Mouse (Mus musculus): ENCODE measurements at regions not wholly inside any gene's neighbourhood (a gene's known extent, or its start where the extent isn't known, plus 50 kb on each side); places are given as distances from the start of the nearest gene placed in this dataset.
A peak's percentile ranks its signal among the peaks of the same experiment; 100 is the strongest.

DNA sequence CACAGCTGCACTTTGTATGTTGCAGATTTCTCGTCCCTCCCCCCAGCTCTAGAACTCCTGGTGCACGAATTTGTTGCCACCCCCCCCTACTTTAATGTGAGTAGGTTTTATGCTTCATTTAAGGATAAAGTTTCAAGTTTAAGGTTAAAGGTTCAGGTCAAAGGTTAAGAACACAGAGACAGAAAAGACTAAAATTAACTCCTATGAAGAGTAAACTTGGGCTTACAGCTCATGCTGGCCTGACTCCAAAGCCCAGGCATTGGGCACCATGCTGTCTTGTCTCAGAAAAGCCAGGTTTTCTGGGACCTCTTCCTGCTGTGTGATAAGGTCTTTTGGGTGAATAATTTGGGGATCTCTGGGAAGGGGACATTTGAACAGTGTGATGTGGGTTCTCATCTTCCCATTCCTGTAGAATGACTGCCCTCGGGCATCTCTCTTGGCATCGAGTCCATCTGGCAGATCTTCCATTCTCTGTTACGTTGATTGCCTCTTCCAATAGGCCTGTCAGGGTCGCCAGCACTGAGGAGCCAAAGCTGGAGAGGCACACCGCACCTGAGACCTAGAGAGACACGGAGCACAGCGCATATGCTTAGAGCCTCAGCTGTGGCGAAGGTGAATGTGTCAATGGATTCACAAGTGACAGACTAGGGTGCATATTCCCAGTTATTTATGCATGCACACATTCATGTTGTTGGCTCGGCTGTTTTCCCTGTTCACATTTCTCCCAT, 466.1 kb downstream of the Cd83 start:
- DNase-seq: no peak

DNA sequence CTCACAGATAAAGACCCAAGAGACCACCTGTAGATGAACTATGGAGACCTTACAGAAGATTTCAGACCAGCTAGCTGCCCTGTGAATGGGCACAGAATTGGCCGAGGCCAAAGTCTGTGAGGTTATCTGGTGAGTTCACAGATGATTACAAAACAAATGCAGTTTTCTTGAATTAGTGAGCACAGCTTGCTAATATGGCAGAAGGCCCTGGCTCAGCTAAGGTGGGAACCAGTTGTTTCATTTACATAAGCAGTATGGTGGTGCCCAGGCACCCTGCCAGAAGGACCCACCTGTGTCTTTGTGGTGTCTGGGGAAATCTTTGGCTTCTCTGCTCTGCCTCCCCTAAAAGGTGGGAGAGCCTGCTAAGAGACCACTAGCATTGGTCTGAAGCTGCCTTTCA, 466.9 kb downstream of the Cd83 start:
- DNase-seq: no peak

DNA sequence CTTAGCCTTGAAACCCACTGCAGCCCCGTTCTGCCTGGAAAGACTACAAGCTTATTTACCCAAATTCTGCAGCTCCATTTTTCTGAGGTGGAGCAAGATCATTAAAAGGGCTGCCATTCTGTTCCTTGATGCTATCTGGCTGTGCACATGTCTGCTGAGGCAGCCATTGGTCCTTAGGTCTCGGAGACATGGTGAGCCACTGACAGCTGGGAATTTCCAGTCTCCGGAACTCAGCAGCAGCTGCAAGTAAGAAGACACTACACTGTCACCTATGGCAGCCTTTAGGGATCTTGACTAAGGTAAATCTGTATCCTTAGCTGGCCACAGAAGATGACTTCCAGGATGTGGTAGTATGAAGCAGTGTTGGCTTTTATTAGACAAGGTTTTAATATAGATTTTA, 467.9 kb downstream of the Cd83 start:
- DNase-seq: no peak

DNA sequence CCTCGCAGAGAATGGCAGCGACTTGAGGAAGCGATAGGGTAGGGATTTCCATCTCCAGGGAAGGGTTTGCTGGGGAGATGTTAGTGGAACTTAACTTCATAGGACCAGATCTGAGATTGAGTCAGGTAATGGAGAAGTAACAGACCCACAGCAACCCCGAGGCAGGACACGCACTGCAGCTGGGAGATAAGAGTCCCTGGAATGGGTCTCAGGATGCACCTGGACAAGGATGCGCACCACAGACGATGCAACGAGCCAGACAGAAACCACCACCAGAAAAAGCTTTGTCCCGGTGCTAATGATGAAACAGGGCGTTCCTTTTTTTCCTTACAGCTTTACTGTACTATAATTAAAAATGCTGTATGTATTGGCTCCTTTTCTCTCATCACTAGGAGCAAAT, 470.9 kb upstream of the Jarid2 start:
- no peak for DNase-seq

DNA sequence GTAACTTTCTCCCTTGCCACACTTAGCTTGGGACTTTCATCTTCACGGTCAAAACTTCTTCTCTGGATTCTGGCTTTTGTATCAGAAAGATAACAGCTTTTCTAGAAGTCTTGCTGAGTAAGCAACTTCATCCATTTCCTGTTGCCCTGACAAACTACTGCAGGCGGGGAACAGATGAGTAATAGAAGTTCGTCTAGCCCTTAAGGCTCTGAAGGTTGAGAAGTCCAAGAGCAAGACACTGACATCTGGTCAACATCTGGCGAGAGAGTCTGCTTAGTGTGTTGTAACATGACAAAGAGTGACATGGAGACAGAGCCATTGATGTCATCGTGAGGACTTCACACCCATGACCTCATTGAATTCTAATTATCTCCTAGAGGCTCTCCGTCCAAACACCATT, 469.2 kb upstream of the Jarid2 start:
- peak; percentile 49 for DNase-seq

DNA sequence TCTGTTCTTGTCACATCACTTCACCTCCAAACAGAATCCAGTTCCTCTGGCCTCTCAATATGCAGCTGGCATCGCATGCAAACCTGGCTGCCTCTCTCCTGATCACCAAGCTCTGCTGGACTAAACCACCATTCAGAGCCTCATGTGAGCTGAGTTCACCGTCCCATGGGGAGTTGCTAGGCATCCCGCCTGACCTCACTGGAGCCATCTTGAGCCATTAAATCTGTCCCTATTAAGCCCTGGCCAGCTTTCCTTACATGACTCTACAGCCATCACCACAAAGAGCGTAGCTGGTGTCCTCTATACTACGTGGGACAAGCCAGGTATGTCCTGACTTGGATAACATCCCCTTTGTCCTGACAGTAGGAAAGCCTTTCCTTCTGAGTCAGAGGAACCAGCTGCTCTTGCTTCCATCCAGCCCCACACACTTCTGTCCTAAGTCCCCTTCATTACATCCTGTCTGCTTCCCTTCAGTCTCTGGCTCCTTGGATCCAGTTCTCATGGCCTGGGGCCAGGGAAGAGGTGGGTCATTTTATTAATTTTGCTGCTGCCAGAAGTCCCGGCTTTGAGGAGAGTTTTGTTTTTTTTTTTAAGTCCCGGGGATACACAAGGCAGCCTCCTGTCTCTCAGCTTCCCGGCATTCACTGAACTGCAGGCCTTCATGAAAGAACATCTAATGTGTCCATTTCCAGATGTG, 468.5 kb upstream of the Jarid2 start:
- DNase-seq: peak; percentile 80

DNA sequence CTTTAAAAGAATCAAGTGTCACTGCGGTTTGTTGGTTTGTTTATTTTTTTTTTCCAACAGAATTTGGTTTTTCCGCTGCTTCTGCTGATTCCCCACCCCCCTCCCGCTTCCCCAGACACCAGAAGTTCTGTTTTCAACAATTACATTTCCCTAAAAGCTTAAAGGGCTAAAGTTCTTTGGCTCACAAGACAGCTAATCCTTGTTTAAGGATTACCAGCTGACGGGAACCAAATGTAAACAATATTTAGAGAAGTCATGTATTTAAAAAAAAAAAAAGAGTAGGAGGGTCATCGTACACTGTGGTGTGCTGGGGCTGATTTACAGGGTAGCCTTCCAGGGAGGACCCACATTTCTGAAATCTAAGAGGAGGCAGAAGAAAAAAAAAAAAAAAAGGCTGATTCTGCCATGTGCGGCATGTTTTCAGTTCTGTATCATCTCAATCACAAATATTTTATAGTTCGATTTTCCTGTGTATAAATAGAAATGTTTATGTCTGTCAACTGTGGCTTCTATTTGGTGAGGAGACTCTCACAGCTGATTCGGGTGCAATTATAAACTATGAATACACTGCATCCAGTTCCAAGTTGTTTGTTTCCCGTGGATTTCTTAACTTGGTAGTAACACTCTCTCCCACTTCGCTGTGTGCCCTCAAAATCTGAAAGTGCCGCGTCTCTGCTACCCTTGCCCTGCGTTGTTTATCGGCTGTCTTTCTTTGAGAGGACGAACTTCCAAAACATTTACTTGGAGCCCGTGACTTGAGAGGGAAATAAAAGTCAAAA, 456.3 kb upstream of the Jarid2 start:
- no peak for DNase-seq

DNA sequence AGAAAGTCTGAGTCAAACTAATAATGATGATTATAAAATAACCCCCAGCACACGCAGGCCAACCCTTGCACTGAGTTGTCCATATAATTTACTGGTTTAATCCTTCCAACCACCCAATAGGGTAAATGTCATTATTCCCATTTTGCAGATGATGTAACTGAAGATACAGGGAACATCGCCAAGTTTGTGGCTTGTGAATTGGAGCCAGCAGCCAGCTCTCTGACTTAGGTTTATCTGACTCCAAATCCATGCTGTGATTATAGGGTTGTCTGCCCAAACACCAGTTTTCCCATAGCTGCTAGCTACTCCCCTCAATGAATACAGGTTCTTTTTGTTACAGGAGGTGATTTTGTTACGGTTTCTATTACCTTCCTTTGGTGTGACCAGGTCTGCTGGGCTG, 451.3 kb upstream of the Jarid2 start:
- DNase-seq: no peak

DNA sequence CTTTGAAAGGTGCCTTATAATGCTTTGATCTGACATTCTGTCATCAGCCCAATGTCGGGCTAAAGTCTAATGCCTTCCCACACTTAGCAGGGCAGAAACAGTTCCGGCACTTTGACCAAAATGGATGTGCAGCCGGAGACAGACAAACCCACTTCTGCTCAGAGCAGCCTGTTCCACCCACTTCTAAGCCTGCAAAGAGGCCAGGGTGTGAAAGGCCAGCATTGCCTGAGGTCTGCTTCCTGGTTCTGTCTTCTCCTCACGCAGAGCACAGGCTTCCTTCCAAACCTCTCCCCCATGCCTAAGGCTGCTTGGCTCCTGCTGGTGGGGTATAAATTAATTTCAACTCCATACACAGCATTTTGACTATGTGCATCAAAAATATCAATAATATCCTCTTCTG, 450.2 kb upstream of the Jarid2 start:
- no peak for DNase-seq

DNA sequence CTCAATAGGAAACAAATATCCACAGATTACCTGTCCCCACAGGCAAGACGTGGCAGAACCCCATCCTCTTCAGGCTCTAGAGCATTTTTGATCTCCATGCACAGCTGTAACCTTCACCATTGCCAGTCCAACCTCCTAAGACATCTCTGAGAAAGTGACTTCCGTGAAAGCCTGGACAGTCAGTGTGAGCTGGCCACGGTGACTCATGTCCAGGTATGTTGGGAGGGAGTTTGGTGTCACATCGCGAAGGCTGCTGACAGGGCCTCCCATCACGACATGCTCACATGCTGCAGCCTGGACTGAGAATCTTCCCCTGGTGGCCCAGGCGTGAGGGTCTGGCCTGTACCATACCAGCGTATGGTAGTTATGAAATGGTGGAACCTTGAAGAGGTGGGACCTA, 449.0 kb upstream of the Jarid2 start:
- DNase-seq: no peak

DNA sequence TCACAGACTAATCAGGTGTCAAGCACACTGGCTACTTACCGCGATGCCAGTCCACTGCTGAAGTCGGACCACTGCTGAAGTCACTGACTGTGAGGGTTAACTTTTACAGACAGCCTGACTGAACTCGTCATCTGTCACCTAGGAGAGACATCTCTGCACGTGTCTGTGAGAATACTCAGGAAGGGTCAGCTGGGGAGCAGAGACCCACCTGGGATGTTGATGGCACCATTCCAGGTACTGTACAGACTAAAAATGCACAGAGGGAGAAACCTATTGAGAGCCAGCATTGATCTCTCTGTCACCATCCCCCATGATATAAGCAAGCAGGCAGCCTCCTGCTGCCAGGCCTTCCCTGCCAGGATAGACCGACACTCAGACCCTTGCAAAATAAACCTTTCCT, 447.5 kb upstream of the Jarid2 start:
- no peak for DNase-seq

DNA sequence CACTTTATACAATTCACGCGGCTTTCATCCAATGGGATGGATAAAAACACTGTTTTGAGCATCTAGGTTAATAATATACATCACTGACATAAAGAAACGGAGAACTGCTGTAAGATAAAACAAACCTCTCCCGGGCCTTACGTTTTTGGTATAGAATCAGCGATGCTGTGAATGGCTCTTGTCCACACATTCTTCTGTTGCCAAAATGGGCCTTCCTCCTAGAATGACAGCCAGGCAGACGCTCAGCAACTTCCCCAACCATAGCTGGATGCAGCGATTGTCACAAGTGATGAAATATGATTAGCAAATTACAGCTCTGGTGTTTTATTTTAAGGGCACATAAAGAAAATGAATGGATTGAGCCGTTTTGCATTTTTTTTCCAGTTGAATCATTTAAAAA, 447.0 kb upstream of the Jarid2 start:
- no peak for DNase-seq

DNA sequence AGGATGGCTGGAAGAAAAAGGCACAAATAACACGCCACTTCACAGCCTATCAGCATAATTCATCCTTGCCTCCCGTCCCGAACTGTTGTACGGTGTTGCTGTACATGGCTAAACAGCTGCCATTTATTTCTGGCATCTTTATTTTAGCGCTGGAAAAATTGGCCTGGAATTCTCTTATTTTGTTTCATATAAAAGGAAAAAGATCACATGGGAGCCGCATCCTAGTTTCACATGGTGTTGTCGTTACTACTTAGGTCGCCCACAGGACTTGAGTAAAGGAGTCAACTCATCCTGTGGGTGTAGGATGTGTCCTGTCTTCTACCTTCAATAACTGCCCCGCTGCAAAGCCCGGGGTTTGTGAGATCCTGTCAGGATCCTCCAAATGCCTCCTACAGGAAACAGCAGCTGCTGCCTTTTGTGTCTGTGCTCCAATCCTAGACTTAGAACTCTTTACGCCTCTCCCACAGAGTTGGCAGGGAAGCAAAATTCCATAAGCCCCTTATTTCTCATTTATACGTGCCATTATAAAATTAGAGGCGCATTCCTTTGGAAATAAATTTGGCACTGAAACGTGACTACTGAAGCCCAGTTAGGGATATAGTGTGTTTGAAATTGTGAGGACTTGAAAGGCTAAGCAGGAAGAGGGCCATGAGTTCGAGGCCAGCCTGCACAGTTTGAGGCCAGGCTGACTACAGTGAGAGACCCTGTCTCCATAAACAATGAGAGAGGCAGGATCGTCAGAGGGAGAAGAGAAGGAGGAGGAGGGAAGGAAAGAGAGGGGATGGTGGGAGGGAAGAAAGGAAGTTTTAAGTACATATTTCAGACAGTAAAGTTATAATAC, 446.3 kb upstream of the Jarid2 start:
- DNase-seq: peak; percentile 67

DNA sequence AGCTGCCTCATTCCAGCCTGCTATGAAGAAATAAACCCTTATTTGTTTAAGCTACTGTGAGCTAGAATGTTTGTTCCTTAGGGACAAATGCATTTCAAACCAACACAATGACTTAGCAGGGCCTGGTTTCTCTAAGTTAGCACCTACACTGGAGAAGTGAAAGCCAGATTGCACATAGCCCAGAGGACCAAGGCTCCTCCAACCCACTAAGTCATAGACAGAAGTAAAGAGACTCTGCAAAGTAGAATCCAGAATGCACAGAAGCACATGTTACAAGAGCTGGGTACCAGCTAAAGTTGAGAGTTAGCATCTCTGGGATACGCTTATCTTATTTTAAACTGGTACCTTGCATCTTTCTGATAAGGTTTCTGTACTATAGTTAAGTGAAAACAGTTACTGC, 443.4 kb upstream of the Jarid2 start:
- no peak for DNase-seq

DNA sequence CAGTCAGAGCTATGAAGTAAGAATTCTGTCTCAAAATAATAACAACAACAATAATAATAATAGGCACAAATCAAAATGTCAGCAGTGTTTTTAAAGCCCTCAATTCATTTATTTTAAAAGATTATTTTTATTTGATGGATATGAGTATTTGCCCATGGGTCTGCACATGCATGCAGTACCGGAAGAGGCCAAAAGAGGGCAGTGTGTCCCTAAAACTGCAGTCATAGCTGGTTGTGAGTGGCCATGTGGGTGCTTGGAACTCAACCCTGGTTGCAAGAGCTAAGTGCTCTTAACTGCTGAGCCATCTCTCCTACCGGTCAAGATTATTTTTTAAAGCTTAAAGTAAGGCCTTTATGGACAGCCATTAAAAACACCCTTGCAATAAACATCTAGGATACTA, 439.1 kb upstream of the Jarid2 start:
- no peak for DNase-seq

DNA sequence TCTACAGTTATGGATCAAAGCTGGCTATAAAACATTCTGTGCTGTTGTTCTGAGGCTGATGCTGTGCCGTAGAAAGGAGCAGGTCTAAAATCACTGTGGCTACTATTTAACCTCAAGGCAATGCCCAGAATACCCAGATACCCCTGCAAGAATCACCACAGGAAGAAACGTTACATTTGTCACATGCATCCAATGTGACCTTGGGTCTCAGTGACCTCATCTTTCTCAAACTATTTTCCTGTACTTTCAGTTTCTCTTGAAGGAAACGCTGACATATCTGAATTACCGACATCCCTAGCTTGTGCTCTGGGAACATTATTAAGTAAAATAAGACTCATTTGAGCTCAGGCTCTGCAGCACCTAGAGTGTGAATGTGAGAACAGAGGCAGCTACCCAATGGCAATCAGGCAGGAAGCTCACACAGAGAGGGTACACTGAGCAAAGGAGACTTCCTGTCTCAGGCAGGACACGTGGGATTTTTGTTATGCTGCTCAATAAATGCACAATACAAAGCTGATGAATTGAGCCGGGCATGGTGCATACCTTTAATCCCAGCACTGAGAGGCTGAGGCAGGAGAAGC, 436.7 kb upstream of the Jarid2 start:
- DNase-seq: no peak

DNA sequence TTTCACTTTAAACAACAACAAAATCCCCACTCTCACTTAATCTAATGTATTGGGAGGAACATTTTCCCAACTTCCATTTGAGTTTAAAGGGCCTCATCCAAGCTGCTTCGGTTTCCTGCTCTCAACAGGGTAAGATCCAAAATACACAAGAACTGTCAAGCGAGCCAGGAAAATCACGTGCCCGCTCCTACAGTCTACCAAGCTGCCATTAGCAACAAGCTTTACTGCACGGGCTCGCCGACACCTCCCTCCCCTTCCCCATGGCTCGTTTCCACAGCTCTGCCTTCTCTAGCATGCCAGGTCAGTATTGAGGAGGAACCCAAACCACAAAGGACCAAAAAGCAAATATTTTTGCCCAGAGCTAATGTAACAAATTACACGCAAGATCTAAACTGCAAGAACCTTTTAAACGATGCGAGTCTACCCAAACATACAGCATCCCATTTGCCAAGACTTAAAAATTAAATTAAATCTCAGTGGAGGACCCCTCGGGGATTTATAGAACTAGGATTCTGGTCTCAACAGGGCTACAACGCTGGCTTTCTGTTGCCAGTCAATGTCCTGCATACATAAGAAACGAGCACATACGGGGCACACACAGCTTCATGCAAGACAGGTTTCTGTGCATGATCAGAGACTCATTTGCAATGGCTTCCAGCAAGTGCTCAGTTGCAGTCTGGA, 435.4 kb upstream of the Jarid2 start:
- DNase-seq: peak; percentile 77

DNA sequence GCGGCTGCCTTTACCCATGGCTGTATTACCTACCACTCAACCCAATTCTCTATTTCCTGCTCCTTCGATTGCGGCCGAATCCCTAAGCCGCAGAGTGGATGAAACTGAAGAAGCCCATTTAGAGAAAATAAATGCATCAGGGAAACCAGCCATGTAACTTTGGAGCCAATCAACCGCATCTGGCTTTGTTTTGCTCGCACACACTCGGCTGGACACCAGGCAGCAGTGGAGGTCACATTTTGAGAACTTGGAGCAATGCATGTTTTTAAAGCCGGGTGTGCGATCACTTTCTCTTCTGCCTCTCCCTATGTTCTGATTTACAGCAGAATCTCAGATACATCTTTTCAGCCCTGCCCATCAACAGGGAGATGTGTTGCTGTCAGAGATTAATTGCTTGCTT, 433.7 kb upstream of the Jarid2 start:
- DNase-seq: peak; percentile 30

DNA sequence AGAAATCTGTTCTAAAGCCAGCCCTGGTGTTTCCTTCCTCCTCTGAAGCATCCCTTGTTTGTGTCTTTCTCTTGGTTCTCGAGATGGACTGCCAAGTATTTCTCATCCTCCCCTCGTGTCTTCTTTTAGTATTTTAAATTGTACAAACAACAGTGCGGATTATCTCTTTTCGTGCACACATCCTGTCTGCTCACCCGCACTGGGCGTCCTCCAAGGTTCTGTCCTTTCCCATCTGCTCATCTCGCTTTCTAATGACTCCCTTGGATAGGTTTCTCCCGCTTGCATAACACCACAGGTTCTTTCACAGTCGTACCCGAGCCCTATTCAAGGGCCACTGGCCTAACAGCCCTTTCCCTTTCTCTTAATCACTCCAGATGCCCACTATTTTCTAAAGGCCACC, 428.7 kb upstream of the Jarid2 start:
- DNase-seq: no peak

DNA sequence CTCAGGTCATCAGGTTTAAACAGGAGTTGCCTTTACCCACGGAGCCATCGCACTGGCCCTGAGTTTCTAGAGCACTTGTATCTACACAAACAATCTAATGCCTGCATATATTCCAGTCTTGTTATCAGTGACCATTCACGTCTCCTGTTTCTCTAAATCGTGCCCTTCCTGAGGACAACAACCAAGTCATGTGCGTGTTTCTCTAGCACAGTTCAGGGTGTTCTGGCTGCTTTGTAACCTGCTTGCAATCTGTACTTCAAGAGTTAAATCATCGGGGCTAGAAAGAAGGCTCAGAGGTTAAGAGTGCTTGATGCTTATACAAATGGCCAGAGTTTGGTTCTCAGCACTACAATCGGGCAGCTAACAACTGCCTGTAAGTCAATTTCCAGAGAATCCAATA, 428.1 kb upstream of the Jarid2 start:
- no peak for DNase-seq

DNA sequence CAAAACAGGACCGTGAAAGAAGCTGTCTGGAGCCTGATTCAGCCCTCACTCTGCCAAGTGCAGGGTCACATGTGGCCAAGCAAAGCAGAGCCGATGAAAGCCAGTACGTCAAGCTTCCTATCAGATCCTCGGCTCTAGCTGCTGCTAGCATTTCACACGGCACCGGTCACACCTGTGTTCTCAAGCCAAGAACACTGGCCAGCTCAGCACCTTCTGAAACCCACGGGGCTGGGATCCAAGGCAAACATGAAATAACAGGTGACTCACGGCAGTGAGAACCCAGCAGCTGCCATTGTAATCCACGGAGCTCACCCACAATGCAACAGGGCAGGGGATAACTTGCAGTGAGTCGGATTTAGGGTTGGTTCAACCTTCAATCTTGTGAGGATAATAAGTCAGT, 427.3 kb upstream of the Jarid2 start:
- peak; percentile 48 for DNase-seq

All from kidney, postnatal 10 days (tissue).